Mouse (Mus musculus) T-helper 2 cell (primary cell): ENCODE measurements around the gene Eps8l2.

ENCODE experiments used
- in situ Hi-C: fragments of 300-600 bp; cut with MboI, MseI; formaldehyde crosslinking; loops from one replicate; pipeline ENCODE4 v1.15.1; 2025; ENCODE audit warnings: high pct_unique_total_duplicates

Gene Eps8l2

DNA sequence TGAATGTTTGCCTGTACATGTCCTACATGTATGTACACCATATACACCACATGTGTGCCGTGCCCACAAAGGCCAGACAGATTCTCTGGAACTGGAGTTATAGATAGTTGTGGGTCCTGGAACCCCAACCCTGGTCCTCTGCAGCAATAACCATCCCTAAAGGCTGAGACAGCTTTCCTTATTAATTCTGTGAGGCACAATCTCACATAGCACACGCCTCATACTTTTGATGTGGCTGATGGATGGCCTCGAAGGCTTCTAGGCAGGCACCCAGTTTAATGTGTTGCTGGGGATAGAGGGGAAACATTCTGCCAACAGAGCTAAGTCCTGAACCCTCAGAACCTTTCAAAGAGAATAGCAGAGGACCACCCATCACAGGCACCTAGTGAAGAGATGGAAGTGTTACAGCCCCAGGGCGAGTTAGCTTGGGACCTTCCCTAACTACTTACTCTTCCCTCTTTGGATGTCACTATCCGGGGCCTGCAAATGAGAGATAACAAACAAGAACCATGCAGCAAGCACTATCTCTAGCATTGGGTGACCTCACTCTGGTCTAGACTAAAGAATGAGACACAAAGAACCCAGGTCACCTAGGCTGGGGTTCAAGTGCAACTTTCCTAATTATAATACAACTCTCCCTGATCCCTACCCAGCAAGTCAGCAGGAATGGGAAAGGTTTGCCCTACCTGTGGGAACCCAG is 25.8 kb downstream of the Eps8l2 start:
- in situ Hi-C loops, result no loop called here

DNA sequence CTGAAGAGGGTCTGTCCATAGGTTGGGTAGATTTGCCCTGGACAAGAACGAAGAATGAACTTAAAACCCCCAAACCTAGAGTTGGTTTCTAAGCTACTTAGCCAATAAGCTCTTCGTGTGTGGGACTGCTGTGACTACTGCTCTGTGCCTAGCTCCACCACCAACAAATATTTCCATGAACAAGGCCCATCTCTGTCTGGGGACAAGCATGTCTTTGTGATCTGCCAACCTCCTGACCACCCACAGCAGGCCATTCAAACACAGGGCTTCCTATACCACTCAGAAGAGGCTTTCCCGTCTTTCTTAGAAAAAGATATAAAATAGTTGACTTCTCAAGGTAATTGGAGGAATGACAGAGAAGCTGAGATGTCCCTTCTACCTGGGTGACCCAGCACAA is 26.4 kb downstream of the Eps8l2 start:
- in situ Hi-C loops, result no loop called here

DNA sequence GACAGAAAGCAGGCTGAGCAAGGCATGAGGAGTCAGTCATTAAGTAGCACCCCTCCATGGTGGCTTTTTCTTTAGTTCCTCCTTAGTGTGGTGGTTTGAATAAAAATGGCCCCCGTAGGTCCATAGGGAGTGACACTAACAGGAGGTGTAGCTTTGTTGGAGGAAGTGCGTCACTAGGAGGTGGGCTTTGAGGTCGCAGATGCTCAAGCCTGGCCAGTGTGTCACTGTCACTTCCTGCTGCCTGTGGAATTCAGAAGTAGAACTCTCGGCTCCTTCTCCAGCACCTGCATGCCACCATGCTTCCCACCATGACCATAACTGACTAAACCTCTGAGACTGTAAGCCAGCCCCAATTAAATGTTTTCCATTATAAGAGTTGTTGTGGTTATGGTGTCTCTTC is 28.7 kb downstream of the Eps8l2 start:
- in situ Hi-C loops, result no loop called here

DNA sequence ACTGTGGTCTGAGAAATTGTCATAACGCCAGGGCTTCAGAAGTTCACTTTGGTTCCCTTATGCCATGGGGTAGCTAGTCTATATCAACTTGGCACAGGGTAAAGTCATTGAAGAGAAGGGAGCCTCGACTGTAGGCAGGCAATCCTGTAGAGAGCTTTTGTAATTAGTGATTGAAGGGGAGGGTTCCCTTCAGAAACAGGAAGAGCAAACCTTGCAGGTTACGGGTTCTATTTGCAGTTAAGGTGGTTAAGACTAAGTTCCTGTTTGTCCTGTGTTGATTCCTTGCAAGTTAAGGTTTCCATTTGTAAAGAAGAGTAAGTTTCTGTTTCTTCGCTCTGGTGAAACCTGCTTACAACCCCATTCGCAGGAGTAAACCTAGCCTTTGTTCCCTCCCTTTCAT is 31.2 kb downstream of the Eps8l2 start:
- in situ Hi-C loops, result no loop called here

DNA sequence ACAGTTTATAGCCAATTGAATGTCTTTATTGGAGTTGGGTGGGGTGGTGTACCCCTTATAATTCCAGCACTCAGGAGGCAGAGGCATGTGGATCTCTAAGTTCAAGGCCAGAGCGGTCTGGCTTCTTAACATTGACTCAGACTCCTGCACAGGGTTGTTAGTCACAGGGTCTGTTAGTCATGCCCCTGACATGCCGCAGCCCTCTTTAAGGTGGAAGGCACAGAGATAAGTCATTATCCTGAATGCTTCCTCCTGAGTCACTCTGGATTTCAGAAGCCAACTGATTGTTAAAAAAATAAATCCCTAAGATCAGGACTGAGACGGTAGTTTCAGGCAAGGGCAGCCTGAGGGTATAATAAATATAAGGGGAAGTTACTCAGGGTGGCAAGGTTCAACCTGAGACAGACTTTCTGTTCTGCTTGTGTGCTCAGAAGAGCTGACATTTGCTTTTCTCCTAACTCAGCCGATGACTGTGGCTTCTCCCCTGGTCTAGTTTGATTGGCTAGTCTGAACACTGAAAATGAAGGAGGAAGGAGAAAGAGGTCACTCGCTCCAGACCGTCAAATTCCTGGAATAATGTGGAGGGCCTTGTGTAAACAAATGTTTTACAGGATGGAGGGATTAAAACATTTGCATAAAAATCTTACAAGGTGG is 33.4 kb downstream of the Eps8l2 start:
- in situ Hi-C loops, result no loop called here

DNA sequence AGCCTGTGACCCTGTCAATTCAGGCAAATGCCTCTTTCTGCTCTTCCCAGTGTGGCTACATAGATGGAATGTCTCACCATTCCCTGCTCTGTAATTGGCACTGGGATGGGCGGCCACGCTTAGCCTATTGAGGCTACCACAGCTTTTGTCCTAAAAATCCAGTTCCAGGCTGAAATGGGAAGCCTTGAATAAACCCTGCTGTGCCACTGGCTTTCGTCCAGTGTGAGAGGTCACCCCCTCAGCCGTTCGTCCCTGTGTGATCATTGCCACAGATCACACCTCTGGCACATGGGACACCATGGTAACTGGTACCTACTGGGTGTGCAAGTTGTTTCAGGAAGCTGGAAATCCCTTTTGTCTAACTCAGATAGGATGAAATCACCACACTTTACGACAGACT is 34.9 kb downstream of the Eps8l2 start:
- in situ Hi-C loops, result no loop called here

DNA sequence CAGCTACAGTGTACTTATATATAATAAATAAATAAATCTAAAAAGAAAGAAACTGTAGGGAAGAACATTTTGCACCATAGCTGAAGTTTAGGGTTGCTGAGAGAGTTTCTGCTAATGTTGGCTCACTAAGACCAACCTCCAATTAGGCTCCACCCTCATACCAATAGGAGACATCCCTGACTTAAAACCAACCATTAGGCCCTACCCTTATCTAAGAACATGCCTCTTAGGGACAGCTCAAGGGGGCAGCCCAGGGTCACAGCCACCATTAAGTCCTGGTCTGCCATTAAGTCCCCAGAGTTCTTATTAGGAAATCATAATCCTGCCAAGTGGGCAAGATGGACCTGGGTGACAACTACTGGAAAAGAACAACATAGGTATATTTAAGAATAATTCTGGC is 35.7 kb downstream of the Eps8l2 start:
- in situ Hi-C loops, result no loop called here

DNA sequence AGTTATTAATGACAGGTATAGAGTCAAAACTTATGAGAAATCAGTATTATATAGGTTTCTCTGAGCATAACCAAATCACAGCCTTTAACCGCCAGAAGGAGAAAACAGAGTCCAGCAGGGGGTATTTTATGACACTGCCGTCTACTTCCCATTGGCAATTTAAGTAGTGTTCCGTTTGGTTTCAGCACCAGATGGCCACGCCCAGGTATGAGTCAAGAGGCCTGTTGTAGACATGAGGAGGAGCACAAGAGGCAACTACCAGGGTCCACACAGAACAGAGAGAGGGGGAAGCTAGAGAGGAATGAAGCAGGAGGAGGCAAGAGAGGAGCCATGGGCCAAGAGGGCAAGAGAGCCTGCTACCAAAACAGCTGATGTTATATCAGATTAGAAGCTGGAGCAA is 40.9 kb downstream of the Eps8l2 start:
- in situ Hi-C loops, result no loop called here

DNA sequence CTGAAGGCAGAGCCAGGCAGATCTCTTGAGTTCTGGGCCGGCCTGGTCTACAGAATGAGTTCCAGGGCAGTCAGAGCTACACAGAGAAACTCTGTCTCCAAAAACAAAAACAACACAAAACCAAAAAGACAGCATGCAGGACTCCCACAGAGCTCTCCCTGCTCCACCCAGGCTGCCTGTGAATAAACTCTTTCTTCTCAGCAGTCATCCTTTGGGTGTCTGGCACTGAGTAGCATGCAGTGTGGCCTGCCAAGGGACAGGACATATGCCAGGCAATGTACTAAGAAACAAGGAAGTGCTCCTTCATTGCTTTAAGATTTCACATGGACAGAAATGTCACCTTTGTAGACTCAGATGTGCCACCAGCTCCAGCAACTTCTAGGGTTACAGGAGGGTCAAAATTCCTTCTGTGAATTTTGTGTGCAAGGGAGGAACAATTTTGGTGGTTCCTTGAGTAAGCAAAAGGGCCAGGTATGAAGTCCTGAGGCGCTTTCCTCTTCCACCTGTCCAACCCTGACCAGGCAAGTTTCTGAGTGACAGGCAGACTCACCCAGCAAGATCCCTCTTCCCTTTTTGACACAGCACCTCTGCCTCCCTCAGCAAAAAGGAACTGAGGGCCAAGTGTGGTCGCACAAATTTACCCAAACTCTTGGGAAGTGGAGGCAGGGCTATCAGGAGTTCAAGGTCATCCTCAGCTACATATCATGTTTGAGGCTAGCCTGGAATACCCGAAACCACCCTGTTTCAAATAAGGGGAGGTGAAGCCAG is 42.6 kb downstream of the Eps8l2 start:
- in situ Hi-C loops, result no loop called here

DNA sequence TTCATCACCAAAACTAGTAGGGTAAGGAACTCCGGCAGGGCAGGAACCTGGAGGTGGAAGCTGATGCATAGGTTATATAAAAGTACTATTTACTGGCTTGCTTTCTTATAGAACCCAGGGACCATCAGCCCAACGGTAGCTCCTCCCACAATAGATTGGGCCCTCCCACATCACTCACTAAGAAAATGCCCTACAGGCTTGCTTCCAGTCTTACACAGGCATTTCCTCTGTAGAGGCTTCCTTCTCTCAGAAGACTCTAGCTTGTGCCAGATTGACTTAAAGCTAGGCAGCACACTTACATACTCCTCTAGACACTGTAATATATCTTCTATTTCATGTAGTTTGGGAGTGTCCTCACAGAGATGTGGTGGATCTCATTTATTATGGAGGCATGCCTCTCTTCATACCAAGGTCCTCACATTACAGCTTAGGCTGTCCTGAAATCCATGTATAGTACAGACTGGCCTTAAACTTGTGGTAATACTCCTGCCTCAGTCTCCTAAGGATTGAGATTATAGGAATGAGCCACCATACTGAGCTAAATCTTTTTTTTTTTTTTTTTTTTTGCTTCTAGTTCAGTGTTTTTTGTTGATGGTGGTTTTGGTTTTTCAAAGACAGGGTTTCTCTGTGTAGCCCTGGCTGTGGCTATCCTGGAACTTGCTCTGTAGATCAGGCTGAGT is 49.3 kb downstream of the Eps8l2 start:
- in situ Hi-C loops, result no loop called here

DNA sequence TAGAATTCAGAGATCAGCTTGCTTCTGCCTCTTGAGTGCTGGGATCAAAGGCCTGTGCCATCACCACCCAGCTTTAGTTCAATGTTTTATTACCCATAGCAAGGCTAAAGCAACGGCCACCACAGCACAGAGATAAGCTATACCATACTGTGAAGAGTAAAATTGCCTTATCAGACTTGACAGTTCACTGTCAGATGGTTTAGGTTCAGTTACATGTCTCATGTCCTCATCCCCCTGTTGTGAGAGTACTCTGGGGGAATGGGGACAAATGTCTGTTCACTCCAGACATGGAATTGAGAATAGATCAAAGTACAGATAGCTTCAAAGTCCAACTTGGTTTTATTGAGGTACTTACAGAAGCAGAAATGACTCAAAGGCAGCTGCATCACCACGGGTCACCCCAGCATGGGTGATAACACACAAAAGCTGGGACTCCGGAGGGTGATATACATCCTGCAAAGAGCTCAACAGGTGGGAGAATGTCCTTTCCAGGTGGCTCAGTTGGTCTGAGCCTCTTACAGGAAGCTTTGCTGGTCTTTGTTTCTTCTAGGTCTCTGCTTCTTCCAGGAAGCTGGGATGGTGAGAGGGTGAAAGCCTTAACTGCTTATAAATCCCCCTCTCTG is 49.9 kb downstream of the Eps8l2 start:
- in situ Hi-C loops, result no loop called here

DNA sequence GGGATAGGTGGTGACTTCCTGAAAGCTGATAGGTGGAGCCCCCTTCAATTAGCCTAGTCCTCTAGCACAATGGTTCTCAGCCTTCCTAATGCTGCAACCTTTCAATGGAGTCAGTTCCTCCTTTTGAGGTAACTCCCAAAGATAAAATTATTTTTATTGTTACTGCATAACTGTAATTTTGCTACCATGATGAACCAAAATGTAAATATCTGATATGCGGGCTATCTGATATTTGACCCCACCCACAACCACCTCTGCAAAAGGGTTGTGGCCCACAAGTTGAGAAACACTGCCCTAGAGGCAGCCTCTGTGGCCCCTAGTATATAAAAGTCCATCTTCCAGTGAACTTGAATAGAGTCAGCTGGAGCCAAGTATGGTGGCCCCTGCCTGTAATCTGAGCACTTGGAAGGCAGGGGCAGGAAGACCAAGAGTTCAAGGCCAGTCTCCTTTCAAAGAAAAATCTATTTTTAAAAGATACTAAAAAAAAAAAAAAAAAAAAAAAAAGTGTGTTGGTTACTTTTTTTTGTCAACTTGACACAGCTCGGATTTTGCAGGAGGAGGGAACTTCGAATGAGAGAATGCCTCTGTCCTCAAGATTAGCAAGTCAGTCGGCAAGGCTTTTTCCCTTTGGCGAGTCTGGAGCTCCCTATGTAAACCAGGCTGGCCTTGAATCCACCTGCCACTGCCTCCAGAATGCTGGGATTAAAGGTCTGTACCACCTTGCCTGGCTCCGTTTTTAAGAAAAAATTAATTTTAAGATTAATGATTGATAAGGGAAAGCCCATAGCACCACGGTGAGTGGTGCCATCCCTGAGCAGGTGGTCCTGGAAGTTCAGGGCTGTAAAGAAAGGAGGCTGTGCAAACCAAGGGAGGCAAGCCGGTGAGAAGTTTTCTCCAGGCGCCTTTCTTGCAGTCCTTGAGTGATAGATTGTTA is 51.9 kb downstream of the Eps8l2 start:
- in situ Hi-C loops, result no loop called here

DNA sequence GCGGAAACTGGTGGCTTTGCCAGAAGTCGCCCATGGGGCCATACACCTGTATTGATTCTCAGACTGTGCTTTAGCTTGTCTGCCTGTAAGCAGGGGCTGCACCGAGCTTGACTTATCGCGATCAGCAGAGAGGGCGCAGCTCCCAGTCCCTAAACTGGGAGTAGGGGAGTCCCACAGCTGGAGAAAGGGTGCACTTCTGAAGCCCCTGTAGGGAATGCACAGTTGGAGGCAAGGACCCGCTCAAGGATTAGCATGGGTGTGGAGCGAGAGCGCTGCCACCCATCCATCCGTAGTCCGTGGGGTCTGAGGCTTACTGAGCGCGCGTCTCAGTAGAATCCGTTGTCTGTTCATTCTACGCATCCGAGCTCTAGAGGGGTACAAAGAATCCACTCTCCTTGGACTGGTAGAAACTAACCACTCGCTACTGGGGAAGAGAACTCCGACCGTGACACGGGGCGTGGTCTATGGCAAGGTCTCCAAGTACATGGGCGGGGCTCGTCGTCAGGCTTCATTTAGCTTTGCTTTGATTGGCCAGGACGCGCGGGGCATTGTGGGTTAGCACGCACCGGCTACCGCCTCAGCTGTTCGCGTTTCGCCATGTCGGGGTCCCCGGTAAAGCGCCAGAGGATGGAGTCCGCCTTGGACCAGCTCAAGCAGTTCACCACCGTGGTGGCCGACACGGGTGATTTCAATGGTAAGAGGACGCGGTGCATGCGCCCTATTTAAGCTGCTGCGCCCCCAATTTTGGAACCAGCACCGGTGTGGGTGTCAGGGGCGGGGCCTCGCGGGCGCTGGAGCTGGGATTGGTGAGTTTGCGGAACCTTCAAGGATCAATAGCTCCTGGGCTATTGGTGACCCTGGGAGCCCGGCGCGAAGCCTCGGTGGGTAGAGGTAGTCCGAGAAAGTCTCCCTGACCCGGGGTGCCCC is 53.2 kb downstream of the Eps8l2 start, which contains the start of gene Taldo1:
Gene Taldo1 (plus strand): TSS at position 575 of the 927 bp plus-strand sequence.
- in situ Hi-C loops, result no loop called here

DNA sequence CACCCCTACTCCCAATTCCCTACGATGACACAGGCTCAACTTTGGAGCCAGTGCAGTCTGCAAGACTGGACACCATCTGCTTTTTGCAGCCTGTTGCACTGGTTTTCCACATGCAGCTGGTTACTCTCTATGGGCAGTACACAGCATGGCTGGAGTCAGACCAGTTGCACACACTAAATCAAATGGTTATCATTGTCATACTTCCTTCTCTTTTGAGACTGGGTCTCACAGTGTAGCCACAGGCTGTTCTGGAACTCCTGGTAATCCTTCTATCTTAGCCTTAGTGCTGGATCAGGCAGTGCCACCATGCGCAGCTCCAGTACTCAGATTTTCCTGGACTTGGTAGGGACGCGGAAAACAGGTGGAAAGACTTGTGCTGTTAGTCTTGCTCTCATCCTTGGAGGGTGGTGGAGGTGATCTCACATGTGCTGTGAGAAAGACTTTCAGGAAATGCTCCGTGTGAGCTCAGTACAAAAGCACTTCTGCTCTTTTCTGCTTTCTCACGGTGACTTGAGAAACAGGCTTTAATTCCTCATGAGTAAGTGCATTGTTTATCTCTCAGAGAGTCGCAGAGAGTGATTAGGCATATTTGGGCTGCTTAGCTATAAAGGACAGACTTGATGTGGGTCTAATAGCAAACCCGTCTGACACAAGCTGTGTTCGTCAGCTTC is 54.0 kb downstream of the Eps8l2 start:
- in situ Hi-C loops, result no loop called here

DNA sequence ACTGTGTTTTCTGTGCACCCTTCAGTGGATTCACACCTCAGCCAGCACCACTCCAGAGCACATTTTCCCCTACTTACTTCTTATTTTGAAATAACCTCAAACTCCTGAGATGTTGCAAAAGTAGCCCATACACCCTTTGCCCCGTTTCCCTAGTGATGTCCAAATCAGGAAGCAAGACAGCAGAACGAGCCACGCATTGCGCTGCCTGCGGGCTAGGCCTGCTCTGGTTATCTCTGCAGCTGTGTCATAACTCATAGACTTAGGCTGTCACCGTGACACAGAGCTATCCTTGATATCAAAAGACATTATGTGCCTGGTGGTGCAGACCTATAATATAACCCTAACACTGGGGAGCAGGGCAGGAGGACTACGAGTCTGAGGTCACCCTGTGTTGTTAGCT is 55.5 kb downstream of the Eps8l2 start:
- in situ Hi-C loops, result no loop called here

DNA sequence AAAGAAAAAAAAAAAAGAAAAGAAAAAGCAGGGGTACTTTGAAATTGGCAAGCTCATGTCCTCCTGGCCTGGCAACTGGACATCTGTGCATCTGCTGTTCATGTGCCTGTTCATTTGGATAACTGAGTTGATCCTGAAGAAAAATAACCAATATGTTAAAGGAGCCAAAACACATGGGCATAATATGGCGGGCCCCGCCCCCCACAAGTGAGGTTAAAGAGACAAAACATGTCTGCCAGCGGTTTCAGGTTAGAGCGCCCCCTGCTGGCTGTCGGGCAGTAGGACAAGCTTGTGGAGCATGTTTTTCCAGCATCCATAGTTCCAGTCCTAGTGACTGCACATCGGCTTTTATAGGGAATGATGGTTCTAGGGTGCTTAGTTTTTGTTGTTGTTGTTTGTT is 56.1 kb downstream of the Eps8l2 start:
- in situ Hi-C loops, result no loop called here

DNA sequence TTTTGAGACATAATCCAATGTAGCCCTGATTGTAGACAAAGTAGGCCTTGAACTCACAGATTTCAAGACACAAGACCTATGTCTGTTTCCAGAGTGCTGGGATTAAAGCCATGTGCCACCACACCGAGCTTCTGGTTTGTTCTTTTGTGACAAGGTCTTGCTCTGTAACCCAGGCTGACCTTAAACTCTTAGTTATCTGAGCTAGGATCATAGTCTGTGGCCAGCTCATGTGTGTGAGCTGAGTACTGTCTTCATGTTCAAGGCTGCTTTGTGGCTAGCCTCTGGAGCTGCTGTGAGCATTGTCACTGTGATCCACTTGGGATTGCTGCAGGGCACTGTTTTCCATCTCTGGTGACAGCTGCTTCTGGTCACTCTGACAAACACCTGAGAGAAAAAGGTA is 56.7 kb downstream of the Eps8l2 start:
- in situ Hi-C loops, result no loop called here

DNA sequence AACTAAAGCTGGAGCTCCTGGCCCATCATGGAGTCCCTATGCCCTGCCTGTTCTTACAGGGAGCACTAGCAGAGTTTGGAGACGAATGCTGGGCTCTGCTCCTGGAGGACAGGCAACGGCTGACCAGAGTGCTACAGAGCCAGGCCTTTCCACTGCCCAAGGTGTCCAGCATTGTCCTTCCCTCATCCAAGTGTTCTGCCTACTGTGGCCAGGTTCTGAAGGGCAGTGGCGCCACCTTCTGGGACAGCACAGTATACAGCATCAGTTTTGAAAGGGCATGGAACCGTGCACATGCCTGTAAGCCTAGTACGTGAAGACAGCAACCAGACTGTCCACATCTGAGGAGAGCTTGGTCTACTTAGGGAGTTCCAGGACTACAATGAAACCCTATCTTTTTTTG is 64.6 kb downstream of the Eps8l2 start:
- in situ Hi-C loops, result no loop called here

DNA sequence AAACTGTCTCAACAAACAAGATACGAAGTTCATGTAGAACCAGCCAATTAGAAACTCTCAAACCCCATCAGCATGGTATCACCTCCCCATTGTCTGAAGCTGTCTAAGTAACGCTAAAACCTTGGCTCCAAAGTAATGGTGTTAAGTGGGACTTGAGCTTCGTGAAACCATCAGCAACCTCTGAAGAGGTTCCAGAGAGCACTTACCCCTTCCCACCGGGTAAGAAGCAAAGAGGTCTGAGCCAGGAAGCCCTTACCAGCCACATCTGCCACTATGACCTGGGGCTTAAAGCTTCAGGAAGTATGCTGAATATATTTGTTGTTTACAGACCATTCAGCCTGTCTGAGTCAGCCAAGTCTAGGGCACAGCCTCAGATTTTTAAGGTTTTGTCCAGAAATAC is 66.8 kb downstream of the Eps8l2 start:
- in situ Hi-C loops, result no loop called here
